Mouse (Mus musculus): ENCODE measurements around the gene Calm1.

DNA sequence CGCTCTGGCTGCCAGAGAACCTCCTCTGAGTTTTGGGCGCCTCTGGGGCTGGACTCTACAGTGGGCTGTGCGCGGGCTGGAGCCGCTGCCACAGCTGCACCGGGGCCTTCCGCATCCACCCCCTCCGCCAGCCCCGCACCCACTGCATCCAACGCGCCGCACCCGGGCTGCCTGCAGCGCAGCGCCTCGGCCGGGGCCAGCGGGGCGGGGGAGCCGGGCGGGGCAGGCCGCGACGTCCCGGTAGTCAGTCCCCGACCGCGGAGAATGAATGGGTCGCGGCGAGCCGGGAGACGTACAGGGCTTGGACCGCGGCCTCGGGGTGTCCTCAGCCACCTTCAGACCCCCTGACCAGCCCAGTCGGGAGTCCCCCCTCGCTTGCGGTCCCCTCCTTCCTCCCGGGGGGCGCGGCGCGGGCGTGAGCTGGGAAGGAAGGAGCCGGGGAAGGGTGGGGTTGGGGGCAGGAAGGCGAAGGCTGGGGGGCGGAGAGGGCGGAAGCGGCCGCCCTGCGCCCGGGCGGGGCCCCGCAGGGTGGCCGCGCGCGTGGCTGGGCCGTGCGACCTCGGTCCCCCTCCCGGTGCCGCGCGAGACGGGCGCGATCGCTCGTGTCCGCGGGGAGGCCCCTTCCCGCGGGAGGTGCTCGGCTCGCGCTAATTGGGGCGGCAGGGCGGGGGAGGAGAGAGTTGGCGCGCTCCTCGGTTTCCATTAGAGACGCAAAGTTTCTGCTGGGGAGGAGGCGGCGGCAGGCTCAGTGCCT is 833 bp downstream of the Calm1 start:
- TF ChIP-seq GATA1 (IDR thresholded peaks at IDR 0.05; ENCODE audit: low read length) (no peak), TAL1 (IDR thresholded peaks at IDR 0.05; ENCODE audit: low read length) (no peak)

Data from erythroblast, embryonic 14.5 days (primary cell).